Mouse (Mus musculus): ENCODE data around the gene D430041D05Rik. TPM values are rescaled to one million over a fixed set of nuclear protein-coding genes. Genes with fewer than 3 reads are reported as not detected.
"Not testable (repeated sequence)": the region's sequence is repeated elsewhere in the genome, so short reads cannot be mapped to it uniquely, and the experiment has no call there.

D430041D05Rik gene
- polyA plus RNA-seq, 2 experiments from 2014 or later: 0.21 TPM; not detected in 1

DNA sequence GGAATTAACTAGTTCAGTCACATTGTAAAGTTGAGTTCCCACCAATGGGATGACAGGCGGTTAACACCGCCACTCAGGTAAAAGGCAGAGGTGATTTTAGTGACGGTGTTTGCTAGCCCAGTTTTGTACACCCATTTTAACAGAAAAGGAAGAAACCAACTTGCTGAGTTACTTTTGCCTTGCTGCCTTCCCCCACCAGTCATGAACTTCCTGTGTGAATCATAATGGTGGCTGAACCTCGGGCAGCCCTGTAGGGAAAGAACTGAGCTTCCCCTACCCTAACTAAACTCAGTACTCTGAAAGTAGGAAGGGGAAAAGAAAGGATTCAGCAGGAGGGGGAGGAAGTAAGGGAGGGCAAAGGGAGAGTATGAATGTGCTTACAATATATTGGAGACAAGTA is 300.8 kb downstream of the D430041D05Rik start:
- no peak for ATAC-seq

DNA sequence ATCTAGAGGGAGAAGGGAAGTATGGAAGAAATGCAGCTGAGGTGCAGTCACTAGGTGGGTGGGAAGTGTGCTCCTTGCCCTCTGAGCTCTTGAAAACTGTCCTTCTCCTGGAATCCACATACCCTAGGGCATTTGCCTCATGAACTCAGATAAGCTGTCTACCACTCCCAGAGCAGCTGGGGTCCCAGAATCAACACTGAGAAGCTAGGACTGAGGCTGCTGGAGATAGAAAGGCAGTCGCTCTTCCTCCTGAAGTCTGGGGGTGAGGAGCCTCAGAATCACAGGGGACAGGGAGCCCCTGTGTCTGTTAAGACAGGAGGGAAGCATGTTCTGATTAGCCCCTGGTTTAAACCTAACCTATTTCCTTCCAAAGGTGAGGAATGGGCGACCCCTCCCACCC is 301.3 kb downstream of the D430041D05Rik start:
- ATAC-seq: no peak

DNA sequence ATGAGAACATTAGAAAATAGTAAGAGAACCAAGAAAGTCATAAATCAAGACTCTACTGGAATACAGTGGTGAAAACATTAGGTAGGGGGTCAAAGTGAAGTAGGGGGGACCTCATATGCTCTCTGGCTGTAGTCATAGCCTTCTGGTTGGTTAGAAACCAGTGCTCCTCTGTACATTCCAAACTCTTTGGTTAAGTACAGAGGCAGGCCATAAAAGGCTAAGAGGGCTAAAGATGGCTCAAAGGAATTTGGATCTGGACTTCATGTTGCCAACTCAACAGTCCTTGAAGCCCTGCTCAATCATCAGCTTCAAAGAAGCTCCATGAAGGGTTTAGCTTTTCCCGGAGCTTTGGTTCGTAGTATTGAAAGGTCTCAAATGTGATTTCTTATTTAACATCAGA is 301.8 kb downstream of the D430041D05Rik start:
- not testable (repeated sequence) for ATAC-seq

DNA sequence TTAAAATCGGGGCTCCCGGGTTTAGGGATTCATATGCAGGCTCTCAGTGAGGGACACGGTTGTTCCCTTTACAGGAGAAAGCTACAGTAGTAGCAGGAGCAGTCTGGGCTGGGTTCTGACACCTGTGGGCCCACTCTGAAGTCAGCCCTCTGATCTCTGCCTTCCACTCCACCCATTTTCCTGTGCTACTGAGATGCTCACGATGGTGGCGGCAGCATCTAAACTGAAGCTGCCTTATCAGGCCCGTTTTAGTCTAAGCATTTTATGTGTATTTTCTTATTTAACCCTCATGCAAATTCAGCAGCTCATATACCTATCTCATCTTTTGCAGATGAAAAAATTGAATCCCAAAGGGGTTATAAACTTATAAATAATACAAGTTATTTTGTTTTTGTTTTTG is 306.0 kb downstream of the D430041D05Rik start:
- no peak for ATAC-seq

DNA sequence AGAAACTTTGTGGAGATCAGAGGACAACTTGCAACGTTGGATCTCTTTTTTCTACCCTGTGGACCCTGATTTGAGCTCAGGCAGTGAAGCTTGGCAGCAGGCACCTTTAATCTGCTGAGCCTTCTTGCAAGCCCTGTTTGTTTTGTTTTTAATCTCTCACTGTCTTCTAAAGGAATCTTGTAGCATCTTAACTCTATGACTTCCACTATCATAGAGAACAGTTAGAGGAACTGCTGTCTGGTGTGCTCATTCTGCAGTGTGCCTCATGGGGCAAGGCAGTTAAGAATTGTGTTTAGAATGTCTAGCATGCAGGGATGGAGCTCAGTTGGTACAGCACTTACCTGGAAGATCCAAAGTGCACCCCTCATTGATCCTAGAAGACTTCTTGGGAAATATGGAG is 310.9 kb downstream of the D430041D05Rik start:
- ATAC-seq: no peak

DNA sequence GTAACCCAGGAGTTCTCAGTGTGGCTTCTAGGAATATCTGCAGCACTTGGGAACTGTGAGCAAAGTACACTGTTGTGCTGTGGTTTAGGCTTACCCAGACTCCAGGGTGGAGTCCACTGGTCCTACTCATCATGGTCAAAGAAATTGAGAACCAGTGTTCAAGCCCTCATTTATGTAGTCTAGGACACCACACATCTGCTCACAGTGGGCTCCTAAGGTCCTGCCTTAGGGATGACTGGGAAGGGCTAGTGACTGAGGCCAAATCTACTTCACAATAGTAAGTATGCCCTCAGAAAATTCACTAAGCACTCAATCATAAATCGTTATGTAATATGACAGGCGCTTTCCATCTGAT is 311.6 kb downstream of the D430041D05Rik start:
- no peak for ATAC-seq

DNA sequence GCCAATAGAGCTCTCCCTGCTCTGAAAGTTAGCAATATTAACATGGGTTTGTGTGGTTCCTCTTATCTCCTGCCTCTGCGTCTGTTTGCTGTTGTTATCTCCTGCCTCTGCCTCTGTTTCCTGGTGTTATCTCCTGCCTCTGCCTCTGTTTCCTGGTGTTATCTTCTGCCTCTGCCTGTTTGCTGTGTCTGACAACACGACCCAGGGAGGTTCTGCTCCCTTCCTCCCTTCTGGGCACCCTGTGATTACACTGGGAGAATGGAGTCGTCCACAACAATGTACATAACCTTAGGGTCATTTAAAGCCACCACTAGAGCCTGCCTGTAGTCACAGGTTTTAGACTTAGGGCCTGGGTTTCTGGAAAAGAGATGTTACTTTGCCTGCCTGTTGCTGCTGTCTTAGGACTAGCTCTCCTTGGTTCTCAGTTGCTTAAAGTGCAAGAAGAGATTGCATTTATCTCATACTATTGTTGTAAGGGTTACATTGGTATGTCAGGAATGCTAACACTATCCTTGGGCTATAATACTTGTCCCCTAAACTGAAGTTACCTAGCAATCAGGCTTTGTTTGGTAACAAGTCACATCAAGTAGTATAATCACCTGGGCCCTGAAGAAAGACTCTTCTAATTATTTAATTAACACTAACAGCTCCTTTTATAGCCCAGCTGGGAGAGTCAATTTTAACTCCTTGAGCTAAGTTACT is 312.1 kb downstream of the D430041D05Rik start:
- ATAC-seq: no peak

DNA sequence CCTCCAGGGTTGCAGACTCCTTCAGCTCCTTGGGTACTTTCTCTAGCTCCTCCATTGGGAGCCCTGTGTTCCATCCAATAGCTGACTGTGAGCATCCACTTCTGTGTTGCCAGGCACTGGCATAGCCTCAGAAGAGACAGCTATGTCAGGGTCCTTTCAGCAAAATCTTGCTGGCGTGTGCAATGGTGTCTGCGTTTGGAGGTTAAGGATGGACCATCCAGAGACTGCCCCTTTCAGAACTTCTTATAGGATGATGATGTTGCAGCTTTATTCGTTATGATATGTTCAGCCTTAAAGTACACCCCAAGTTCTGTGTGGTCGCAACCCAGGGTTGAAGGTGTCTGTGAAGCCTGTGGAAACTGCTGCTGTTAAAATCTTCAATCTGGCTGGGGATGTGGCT is 313.4 kb downstream of the D430041D05Rik start:
- not testable (repeated sequence) for ATAC-seq

DNA sequence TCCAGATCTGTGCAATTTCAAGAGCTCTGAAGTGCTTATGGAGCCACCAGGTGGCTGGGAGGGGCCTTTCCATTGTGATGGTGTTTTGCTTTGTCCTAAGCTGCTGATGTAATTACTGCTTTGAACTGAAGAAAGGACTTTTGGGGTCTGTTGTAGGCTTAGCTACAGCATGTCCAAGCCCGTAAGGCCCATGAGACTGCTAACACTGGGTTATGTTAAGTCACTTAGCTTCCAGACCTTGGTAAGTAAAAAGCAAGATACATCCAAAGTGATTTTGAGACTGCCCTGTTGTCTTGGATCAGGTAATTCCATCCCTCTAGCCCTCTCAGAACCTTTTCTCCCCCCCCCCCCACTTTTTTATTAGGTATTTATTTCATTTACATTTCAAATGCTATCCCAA is 314.0 kb downstream of the D430041D05Rik start:
- not testable (repeated sequence) for ATAC-seq

DNA sequence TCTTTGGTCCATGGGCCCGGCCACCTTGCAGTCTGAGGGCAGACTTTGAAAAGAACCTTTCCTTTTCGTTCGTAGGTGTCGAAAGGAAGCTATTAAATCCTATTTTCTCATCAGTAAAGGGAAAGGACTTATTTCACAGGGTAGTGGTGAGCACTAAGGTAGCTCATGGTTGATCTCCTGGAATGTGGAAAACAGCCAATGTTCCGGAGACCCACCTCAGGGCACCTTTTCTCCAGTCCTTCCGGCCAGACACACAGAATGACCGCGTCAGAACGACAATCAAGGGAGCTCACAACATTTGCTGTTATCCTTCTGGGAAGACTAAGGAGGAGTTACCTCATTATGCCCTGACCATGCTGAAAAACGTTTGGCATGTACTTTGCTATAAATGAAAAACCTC is 314.6 kb downstream of the D430041D05Rik start:
- no peak for ATAC-seq

DNA sequence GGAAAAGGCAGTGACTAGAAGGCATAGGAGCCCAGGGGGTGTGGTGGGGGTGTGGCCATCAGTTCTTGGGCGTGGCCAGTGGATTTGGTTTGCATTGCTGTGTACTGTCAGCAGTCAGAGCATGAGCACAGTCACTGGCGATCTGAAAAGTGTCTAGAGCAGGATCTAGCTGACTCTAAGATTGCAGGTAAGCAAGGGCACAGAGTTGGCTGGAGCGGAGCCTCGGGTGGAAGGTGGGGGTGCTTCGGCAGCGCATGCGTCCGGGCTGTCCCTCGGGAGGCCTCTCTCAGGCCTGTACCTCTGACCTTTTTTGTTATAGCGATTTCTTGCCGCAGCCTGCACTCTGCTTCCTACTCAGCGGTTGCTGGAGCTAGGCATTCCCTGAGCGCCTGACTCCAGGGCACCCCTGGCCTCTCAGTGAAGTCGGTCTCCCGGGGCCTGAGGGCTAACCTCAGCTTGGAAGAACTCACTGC is 315.0 kb downstream of the D430041D05Rik start, which contains the start of gene Cd59a:
Gene Cd59a (plus strand): TSS at position 61 of the 473 bp plus-strand sequence.
- no peak for ATAC-seq

DNA sequence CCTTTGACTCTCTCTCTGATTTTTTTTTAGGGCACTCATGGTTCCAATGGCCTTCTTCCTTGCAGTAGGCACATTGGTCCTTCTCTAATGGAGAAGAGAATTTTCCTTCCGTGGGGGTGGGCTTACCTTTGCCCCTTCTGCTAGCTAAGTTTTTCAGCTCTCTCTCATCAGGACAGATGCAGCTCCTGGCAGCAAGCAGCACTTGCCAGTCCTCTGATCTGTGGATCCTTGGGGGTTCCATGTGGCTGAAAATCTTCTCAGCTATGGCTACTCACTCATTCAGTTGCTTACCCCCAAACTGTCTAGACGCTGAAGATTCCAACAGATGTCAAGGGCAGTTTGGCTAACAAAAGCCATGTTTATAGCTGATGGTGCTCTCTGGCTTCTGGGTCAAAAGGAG is 317.5 kb downstream of the D430041D05Rik start:
- ATAC-seq: no peak

Other genes with a start within 250 kb of the D430041D05Rik start
- 10 to 100 TPM; 11.1 to 12.5 TPM for gene Hipk3, start 83.4 kb upstream of the D430041D05Rik start, polyA plus RNA-seq (2017; shearing (Covaris generic))
- 10 to 100 TPM; 55.7 to 72.3 TPM for gene Cstf3, start 179.5 kb upstream of the D430041D05Rik start, polyA plus RNA-seq (2017; shearing (Covaris generic))